Mouse (Mus musculus) thymus, postnatal 36 days (tissue): ENCODE data around the gene Olfr444.

Experiments
- DNase-seq, 2 experiments: peaks; one replicate each; pipeline ENCODE4 v3.0.0; 2022; ENCODE audit warnings: mixed read lengths in 2 of 2

The Olfr444 gene

DNA sequence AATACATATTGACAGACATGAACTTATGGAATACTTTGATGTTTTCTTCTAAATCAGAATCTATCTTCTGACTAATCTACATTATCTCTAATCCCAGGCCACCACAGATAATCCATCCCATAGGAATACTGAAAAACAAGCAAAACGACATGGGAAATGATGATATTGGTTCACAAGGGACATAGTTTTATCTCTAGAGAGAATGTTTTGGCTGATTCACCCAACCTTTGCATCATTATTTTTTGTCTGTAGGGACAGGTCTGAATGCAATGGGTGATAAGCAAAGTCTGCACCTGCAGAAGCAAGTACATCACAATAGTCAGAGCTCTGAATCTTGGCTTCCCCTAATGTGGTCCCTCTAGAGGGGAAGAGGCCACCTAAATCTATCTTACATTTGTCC lies at the start of gene Olfr444:
TSS of gene Olfr444 (plus strand) at position 301 of the 400 bp plus-strand sequence.
- DNase-seq = no peak

DNA sequence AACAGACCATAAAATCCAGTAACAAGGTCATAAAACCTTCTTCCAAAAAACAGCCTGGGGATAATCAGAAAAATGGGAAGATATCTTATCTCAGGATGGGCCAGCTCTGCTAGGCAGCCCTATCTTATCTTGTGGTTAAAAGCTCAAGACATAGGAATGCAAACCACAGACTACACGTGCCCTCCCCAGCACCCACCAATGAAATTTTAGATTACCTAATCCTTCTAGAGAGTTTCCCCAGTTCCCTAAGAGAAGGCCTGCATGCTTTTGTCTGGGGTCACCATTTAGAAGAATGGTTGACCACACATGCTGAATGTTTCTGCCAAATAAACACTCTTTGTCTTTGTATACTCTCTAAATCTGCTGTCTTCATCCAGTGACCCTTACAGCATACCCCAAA lies 48.5 kb upstream of the Olfr444 start:
- no peak for DNase-seq

DNA sequence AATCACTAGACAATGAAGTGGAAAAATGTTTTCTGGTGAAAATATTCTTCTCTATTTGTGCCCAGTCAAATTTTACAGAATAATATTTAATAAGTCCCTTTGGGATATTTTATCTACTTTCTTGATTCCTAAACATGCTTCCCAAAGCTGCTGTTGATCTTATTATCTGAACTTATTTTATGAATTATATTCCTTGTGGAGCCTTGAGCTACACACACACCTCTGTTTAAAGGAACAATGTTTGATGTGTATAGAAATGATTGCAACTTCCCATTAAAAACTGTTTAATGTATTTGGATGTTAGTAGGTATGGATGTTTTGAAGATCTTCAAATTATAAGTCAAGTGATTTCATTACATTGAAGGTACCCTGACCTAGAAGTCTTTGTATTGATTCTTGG lies 40.3 kb upstream of the Olfr444 start, which contains the start of gene Olfr447:
TSS of gene Olfr447 (plus strand) at position 301 of the 400 bp plus-strand sequence.
- no peak for DNase-seq

DNA sequence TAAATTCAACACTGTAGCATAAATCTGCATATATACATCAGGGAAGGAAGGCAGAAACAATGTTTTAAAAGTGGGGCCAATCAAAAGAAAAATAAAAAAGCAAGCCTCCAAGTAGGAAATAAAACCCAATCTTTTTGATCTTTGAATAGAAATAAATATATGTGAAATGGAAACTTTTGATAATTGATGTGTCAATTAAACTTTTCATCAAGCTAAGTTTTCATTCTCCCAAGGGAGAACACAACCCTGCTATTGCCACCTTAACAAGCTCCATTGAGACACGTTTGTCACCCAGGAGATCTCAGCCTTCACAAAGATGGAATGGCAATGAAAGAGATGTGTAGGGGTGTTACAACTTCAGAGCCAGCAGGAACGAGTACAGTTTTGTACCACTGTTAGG lies 27.8 kb upstream of the Olfr444 start, which contains the start of gene Olfr446:
TSS of gene Olfr446 (plus strand) at position 301 of the 400 bp plus-strand sequence.
- no peak for DNase-seq

DNA sequence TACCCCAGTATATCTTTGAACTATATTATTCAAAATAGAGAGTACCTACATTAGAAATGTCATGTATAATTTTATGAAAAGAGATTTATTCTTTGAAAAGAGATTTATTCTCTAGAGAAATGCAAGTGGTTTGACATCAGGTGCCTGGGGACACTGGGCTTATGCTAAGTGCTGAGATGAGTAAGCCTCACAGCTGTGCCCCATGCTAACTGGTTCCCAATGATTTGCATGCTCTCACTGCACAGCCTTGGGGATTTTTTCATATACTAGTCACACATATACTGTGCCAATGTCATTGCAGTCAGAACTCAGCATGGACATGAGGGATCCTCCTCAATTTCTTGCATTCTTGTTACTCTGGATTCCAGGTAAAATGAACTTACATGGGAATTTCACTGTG lies 31.5 kb downstream of the Olfr444 start:
- DNase-seq = no peak
